Mouse (Mus musculus): ENCODE results near the gene Eif3d. TPM values are rescaled to one million over a fixed set of nuclear protein-coding genes. Genes with fewer than 3 reads are reported as not detected.
A peak's percentile ranks its signal among the peaks of the same experiment; 100 is the strongest.

Eif3d gene
- total and polyA plus RNA-seq, 3 experiments, result 302 to 493 (median 344) TPM

DNA sequence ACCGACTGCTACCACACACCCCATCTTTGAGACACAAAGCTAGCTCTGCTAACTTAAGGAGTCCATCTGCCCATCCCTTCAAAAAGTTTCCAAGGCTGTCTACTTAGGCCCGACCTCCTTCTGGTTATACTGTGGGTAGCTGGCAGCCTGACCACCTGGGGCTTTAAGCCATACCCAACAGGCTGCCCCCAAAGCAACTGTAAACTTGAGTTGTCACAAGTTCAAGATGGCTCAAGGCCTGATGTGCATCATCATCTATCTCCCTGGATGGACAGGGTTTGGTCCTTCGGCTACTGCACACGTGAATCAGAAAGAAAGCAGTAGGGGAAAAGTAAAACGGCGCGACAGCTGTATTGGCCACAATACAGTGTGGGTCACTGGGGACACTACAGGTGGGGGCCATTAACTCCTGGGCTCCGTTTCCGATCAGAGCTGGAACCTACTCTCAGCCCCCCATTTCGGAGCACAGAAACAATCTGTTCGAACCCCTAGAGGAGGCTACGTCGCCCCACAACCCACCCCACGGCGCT lies 608 bp downstream of the Eif3d start:
- H3K27ac ChIP-seq (ENCODE audit: insufficient read depth, low read depth), result peak overlapping the region; percentile 75
- no peak for DNase-seq (ENCODE audit: extremely low read depth)
- peaks cover 6 to 30% of the 10 kb centered on the region in 2 experiments for H3K4me1 ChIP-seq (ENCODE audit: control insufficient read depth in 1 of 2, insufficient read depth in 2 of 2)
- H3K4me2 ChIP-seq (ENCODE audit: insufficient read depth, low read depth, poor library complexity, severe bottlenecking), result peak overlapping the region; percentile 92
- TF ChIP-seq USF2 (conservative IDR thresholded peaks at IDR 0.05; ENCODE audit: low read depth, low read length) (no peak), KAT2A (IDR thresholded peaks at IDR 0.05; ENCODE audit: insufficient replicate concordance, low read length) (no peak), MEF2A (IDR thresholded peaks at IDR 0.05; ENCODE audit: borderline replicate concordance, low read depth, low read length) (no peak), GABPA (IDR thresholded peaks at IDR 0.05; ENCODE audit: insufficient replicate concordance, low read depth, low read length) (no peak), CTCF (conservative IDR thresholded peaks at IDR 0.05 in 1 of 2, IDR thresholded peaks at IDR 0.05 in 1 of 2; ENCODE audit: low read depth in 2 of 2, low read length in 2 of 2) (no peak), E2F4 (IDR thresholded peaks at IDR 0.05; ENCODE audit: insufficient replicate concordance, low read depth, low read length) (no peak), TBP (conservative IDR thresholded peaks at IDR 0.05; ENCODE audit: low read depth, low read length) (no peak), POLR2A (IDR thresholded peaks at IDR 0.05; ENCODE audit: low read depth, low read length) (no peak), IRF4 (IDR thresholded peaks at IDR 0.05; ENCODE audit: low read depth, low read length) (no peak), EP300 (IDR thresholded peaks at IDR 0.05; ENCODE audit: low read length) (no peak), MAFK (IDR thresholded peaks at IDR 0.05; ENCODE audit: insufficient replicate concordance, low read length) (no peak), HCFC1 (IDR thresholded peaks at IDR 0.05; ENCODE audit: low read depth, low read length) (no peak), CHD1 (IDR thresholded peaks at IDR 0.05; ENCODE audit: low read depth, low read length) (no peak), USF1 (IDR thresholded peaks at IDR 0.05; ENCODE audit: low read depth, low read length) (no peak), ZKSCAN1 (IDR thresholded peaks at IDR 0.05; ENCODE audit: borderline replicate concordance, low read depth, low read length) (no peak), SIN3A (IDR thresholded peaks at IDR 0.05; ENCODE audit: low read length) (no peak)
- peak overlapping the region; percentile 95 for H3K9ac ChIP-seq (ENCODE audit: insufficient read depth, low read depth)
- peaks cover 36 to 42% of the 10 kb centered on the region in 2 experiments for H3K36me3 ChIP-seq (replicated peaks in 1 of 2; ENCODE audit: control insufficient read depth in 1 of 2, insufficient read depth in 1 of 2, low read length in 1 of 2)
- H3K79me2 ChIP-seq (replicated peaks; ENCODE audit: control insufficient read depth, extremely low read depth, insufficient read depth, poor library complexity, severe bottlenecking), result peaks cover 30% of the 10 kb centered on the region
- peak overlapping the region; percentile 98 to 99 (median 99) for H3K4me3 ChIP-seq (replicated peaks in 1 of 3; ENCODE audit: low read depth in 2 of 3, low read length in 2 of 3, poor library complexity in 1 of 3)
- dilution Hi-C loops (cut with MboI; ENCODE audit: extremely low pct_ligation_motif_present, extremely low pct_unique_long_range_greater_than_20kb, low sequenced_read_pairs) (no loop called here), in situ Hi-C loops (cut with MboI; ENCODE audit: low pct_ligation_motif_present, low pct_unique_long_range_greater_than_20kb, low sequenced_read_pairs) (loop anchor here (5.0 to 25.0 kb wide), 4 partner anchors 38 to 567 kb away; partner anchors contain the start of genes C1qtnf6, Csf2rb, Ncf4 and Sstr3)
- H3K27me3 ChIP-seq (replicated peaks), result no peaks in the 10 kb centered on the region
- no peaks in the 10 kb centered on the region for H3K9me3 ChIP-seq (replicated peaks; ENCODE audit: low read length)

DNA sequence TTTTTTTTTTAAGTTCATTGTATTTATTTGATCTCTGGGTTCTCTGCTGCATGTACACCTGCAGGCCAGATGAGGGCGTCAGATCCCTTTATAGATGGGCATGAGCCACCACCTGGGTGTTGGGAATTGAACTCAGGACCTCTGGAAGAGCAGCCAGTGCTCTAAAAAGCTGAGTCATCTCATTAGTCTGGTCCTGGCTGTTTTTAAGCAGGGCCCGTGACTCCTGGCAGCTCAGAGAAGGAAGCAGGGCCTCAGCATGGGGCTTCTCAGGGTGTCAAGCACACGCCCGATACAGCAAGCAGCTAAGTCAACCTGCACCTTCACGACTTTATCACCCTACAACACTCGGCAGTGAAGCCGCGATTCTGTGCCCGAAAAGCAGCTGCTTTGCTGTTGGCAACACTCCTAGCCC lies 5.5 kb downstream of the Eif3d start:
- Histone ChIP-seq H3K79me2 (replicated peaks; ENCODE audit: control insufficient read depth, extremely low read depth, insufficient read depth, poor library complexity, severe bottlenecking) (peaks cover 26% of the 10 kb centered on the region), H3K4me2 (ENCODE audit: insufficient read depth, low read depth, poor library complexity, severe bottlenecking) (no peak overlapping the region), H3K4me1 (ENCODE audit: control insufficient read depth in 1 of 2, insufficient read depth in 2 of 2) (peaks cover 0 to 16% of the 10 kb centered on the region in 2 experiments; a peak in 2 of 4 replicates), H3K36me3 (replicated peaks in 1 of 2; ENCODE audit: control insufficient read depth in 1 of 2, insufficient read depth in 1 of 2, low read length in 1 of 2) (peaks cover 83 to 91% of the 10 kb centered on the region in 2 experiments), H3K4me3 (replicated peaks in 1 of 3; ENCODE audit: low read depth in 2 of 3, low read length in 2 of 3, poor library complexity in 1 of 3) (no peak overlapping the region), H3K9me3 (replicated peaks; ENCODE audit: low read length) (no peaks in the 10 kb centered on the region), H3K27ac (ENCODE audit: insufficient read depth, low read depth) (no peak overlapping the region), H3K9ac (ENCODE audit: insufficient read depth, low read depth) (no peak overlapping the region), H3K27me3 (replicated peaks) (no peaks in the 10 kb centered on the region)
- TF ChIP-seq HCFC1 (IDR thresholded peaks at IDR 0.05; ENCODE audit: low read depth, low read length), result no peak
- no peak for TF ChIP-seq KAT2A (IDR thresholded peaks at IDR 0.05; ENCODE audit: insufficient replicate concordance, low read length)
- TF ChIP-seq PAX5 (IDR thresholded peaks at IDR 0.05; ENCODE audit: low read length), result no peak
- TF ChIP-seq EP300 (IDR thresholded peaks at IDR 0.05; ENCODE audit: low read length), result no peak
- no peak for TF ChIP-seq NELFE (IDR thresholded peaks at IDR 0.05; ENCODE audit: low read depth, low read length)
- no peak for TF ChIP-seq CHD1 (IDR thresholded peaks at IDR 0.05; ENCODE audit: low read depth, low read length)
- TF ChIP-seq NRF1 (IDR thresholded peaks at IDR 0.05; ENCODE audit: low read depth, low read length), result no peak
- no peak for TF ChIP-seq MAFK (IDR thresholded peaks at IDR 0.05; ENCODE audit: insufficient replicate concordance, low read length)
- 0 out of 2 replicates have a peak, but pooled peaks have one; percentile 7 for TF ChIP-seq ZNF384 (IDR thresholded peaks at IDR 0.05; ENCODE audit: low read depth, low read length)
- dilution Hi-C loops (cut with MboI; ENCODE audit: extremely low pct_ligation_motif_present, extremely low pct_unique_long_range_greater_than_20kb, low sequenced_read_pairs), result no loop called here
- DNase-seq (ENCODE audit: extremely low read depth), result no peak
- in situ Hi-C loops (cut with MboI; ENCODE audit: low pct_ligation_motif_present, low pct_unique_long_range_greater_than_20kb, low sequenced_read_pairs), result loop anchor here (25.0 kb wide), 1 partner anchor 572 kb away; the partner anchor contains the start of genes C1qtnf6 and Sstr3

Data from CH12.LX (cell line).